Mouse (Mus musculus) spleen, adult 12 weeks (tissue): ENCODE data around the gene Epha4.

Experiments used
- DNase-seq: peaks from one replicate; pipeline ENCODE4 v3.0.0; 2022; ENCODE audit warnings: low spot score

Epha4 gene

DNA sequence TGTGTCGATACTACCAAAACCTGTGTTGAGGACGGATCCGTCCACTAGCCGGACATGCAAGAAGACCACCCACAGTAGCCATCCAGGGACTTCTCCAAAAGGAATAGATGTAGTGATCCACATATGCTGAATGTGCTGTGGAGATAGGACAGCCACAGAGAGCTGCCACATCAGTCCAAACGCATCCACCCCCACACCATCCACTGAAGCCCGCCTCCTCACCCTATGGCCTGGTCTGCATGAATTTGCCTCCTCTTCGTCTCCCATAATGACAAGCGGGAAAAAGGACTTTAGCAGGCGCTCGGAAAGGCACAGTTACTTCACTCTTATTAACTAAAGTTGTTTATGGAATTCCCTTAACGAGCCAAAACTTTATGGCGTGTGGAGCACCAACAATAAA, 68.5 kb downstream of the Epha4 start:
- DNase-seq, result no peak

DNA sequence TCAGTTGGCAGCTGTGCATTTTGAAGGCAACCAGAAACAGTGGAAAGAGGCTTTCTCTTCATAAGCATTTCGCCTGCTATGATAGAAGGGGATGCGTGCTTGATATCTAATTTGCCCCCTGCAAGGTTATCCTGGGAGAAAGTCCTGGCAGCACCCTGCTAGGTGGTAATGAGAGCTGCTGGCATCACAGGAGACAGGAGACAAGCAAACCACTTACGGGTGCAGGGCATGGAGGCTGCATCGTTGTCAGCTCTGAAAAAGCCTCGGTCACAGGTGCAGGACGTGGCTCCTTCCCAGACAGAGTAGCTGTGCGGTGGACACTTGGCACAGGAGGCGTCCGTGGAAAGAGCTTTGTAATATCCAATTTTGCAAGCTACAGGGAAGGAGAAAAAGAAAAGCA, 70.2 kb downstream of the Epha4 start:
- DNase-seq, result no peak

- no peak for DNase-seq
These were observed 72.9 kb downstream of the Epha4 start for GRCm38 (mm10) chr1:77441987-77442386.

DNA sequence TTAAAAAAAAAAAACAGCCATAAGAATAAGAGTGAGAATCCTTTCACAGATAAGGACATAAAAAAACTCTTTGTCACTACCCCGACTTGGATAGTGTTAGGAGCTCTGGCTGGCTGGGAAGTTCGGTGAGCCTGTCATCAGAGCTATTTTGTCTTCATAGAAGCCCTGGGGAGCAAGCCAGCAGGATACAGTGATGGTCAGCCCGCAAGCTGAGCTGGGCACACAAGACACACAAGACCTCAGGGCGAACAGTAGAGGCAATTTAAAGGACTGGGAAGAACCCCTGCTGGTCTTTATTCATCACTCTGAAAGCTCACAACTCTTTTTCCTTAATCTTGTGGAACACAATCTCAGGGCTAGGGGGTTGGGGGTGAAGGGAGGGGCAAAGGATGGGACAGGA, 73.5 kb downstream of the Epha4 start:
- no peak for DNase-seq

DNA sequence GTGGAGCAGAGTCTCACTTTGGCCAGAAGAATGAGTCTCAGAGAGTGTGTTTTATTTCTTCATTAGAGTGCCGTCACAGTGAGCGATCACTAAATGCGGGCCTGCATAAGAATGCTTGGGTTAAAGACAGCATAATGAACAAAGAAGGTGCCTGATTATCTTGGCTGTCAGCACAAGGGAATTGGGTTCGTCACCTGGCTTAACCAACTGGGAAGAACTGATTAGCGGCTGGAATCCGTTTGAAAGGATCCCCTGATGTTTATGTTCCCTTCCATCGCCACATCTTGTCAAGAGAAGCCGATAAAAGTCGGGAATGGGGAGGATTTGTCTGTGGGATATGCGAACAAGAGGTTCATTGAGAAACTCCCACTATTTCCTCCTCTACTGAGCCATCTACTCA, 74.4 kb downstream of the Epha4 start:
- DNase-seq, result no peak

DNA sequence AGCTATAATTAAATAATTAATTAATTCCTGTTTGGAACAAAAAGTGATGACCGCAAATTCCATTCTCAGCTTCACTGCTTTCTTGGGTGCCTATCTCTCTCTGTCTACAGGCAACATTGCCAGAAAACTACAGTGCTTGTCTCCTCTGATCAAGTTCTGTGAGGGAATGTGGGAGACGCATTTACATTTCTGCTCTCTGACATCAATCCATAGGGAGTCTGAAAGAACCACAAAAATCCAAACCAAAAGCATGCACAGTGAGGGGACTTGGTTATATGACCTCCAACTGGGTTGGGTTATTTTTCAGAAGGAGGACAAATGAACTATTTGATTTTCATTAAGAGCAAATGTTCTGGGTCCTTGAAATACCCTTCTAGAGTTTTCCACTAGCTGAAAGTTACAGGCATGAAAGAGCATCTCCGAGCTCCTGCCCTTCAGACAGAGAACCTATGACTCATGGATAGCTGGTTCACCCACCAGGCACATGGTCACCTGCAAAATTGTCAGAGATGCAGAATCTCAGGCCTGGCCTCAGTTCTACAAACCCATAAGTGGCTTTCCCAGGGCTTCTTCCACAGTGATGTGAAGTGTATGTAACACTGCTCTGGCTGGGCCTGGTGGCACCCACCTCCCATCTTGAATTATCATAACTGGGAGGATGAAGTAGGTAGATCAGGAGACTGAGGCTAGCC, 75.4 kb downstream of the Epha4 start:
- DNase-seq, result no peak

GRCm38 (mm10) chr1:77438639-77439038, 76.2 kb downstream of the Epha4 start:
- DNase-seq, result no peak

DNA sequence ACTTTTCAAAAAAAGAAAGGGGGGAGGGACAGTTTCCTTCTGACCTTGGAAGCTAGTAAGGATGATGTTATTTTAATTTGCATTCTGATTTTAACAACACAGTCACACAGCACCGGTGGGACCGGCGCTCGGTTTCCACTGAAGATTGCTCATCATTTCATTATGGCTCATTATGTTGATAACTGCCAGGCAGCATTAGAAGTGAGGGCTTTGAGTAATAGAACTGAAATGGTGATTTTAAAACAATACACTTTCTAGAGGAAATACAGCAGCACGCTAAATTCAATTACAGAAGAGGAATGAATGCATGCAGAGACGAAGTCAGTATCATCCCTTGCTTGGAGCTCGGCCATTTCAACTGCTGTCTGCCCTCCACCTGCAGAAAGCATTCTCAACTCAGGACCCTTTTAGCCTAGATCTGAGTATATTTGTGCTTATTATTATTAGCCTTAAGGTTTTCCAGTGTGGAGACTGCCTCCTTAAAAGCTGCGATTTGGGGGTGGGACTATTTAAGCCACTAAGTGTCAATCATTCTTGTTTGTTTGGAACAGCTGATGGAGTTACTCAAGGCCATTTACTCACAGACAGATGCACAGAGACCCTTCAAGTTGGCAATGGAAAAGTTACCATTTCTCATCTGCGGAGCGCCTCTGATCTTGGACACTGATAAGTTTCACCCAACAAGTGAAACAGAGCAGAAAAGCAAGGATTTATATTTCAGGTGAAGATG, 76.8 kb downstream of the Epha4 start:
- DNase-seq, result no peak

DNA sequence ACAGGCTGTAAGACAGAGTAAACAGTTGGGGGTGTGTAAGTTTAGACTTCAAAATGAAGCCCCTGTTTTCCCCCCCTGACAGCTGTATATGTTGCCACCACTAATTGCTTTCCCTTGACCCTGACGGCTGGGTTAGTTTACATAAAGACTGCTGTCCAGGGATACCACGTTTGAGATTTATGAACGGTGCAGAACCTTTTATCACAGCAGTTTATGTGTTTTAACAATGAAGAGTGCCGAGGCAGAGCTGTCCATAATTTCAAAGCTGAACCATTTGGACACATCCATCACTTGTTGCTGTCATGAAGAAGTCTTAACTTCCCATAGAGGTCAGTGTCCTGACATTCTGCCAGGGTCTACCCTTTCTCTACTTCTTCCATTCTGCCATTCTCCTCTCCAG, 79.8 kb downstream of the Epha4 start:
- no peak for DNase-seq

- DNase-seq, result no peak
These were observed 81.7 kb downstream of the Epha4 start for GRCm38 (mm10) chr1:77433148-77433547.

- no peak for DNase-seq
These were observed 82.4 kb downstream of the Epha4 start for GRCm38 (mm10) chr1:77432489-77432888.

DNA sequence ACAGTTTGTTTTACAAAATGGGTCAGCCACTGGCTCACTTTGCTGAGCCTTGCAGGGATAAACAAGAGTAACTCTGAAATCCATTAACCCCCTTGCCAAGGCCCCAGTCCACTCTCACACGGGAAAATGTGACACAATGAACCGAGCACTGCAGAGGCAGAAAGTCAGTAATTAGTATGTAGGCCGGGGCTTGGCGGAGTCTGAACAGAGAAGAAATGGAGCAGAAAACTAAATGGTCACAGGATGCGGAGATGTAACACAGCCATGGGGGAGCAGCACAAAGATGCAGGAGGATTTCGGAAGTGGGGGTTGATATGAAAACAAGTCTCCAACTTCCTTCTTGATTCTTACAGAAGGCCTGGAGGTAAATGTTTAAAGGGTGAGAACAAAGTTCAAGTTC, 85.7 kb downstream of the Epha4 start:
- no peak for DNase-seq

- no peak for DNase-seq
These were observed 87.9 kb downstream of the Epha4 start for GRCm38 (mm10) chr1:77426956-77427355.

- DNase-seq, result no peak
These were observed 89.7 kb downstream of the Epha4 start for GRCm38 (mm10) chr1:77425171-77425570.

GRCm38 (mm10) chr1:77421081-77421480, 93.8 kb downstream of the Epha4 start:
- no peak for DNase-seq

DNA sequence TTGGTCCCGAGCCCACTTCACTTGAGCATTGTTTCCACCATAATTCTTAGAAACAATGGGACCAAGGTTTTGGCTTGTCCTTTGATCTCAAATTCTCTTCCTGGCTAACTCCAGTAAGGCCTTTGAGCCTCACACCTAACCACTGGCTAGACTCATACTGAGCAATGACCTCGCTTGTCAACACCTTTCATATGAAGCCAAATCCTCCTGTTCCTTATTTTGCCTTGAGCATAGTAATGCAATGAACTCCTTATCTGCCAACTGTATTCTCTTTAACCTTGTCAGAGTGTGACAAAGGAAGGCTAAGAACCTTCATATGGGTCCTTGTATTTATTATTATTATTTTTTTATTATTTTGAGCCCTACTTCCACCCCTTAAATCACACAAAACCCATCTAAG, 94.5 kb downstream of the Epha4 start:
- no peak for DNase-seq

GRCm38 (mm10) chr1:77416872-77417271, 98.0 kb downstream of the Epha4 start:
- DNase-seq, result no peak

- DNase-seq, result no peak
These were observed 101.8 kb downstream of the Epha4 start for GRCm38 (mm10) chr1:77412871-77413669.

DNA sequence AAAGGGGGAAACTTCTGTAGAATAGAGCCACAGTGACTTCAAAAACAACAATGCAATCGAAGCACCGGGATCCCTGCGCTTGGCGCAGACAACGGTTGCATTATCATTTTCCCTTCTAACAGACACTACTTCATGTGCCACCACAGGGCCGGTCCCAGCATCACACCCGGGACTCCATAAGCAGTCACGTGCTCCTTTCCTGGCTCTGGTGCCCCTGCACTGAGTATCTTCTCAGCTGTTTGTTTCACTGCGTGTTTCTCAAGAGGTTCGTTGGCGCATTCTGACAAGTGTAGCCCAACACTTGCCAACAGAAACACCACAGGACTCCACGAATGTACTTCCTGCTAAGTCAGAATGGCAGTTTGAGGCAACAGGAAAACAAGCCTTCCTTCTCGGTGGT, 102.6 kb downstream of the Epha4 start:
- DNase-seq, result no peak

DNA sequence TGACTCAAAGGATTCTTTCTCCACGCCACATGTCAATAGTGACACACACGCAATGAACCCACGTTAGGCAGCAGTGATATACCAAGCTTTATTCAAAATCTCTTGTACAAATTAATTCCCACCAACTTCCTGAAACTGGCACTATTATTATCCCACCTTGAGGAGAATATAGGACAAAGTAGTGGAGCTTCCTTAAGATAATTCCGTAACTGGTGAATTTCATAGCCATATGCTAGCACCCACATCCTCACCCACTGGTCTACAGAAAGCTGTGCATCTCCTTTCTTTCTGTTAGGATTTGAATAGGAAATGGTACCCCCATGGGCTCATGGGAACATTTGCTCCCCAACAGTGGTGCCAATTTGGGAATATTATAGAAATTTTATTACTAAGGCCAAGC, 103.7 kb downstream of the Epha4 start:
- no peak for DNase-seq

DNA sequence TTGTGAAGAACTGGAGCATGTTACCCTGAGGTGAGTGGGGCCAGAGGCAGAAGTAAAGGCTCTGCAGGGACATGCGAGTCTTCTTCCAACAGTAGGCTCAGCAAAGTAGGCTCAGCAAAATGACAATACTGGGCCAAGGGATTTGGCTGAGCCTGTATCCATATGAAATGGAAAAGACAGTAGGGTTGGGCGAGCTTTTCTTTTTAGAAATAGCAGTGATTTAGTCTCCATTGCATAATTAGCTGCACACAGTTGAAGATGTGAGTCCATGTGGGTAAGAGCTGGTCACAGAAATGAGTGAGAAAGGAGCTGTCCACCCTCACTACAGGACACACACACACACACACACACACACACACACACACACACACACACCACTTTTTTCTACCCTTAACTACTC, 104.2 kb downstream of the Epha4 start:
- DNase-seq, result no peak

DNA sequence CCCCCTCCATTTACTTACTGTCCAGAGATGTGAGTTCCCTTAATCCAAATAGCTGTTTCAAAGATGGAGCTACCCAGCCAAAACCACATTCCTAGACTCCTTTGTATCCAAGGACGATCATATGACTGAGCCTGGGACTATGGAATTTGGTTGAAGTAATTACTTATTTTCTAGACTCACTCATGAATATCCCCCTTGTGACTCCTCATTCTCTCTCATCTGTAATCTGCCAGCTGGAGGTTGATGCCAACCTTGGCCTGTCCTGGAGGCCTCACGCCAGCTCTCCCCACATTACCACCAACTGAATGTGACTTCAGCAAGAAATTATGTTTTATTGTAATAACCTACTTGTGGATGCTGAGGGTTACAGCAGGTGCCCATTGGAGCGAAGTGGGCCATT, 104.7 kb downstream of the Epha4 start:
- DNase-seq, result no peak

DNA sequence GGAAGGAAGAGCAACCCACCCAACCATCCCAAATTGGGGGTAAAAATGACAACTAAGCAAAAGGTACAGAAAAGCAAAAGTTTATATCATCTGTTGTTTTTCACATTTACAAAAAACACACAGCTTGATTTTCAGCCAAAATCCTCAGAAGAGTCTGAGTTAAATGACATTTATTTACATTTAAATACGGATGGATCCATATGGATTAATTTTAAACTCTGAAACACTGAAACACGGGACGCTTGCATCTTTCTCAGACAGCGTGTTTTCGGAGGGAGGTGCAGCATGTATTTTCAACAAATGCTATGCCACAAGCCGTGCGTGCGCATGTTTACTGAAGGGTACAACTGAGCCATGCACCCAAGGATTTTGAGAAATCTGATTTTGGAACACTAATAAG, 105.4 kb downstream of the Epha4 start:
- DNase-seq, result no peak
